Comparison of ENCODE assay signal across 8 mouse cellular contexts in genomic region chr9:58544879-58545324, GRCm38 (mm10). TPM values are rescaled to one million over a fixed set of nuclear protein-coding genes. Genes with fewer than 3 reads are reported as not detected.
A peak's percentile ranks its signal among the peaks of the same experiment; 100 is the strongest.
DNase-seq lines count a peak whose midpoint lies in the region; ATAC-seq lines count a peak whose summit lies in the region.

No protein-coding gene starts in this region.

- peaks cover 21% of the 10 kb centered on the region for H3K4me1 ChIP-seq in liver, embryonic 11.5 days (replicated peaks; ENCODE audit: control insufficient read depth, insufficient read depth, low read length)
- peaks cover 30% of the 10 kb centered on the region for H3K4me1 ChIP-seq in hindbrain, embryonic 12.5 days

- DNase-seq in adrenal gland, postnatal 14 days: peak; percentile 31
- no peak for DNase-seq in adrenal gland, postnatal 4 days (ENCODE audit: low spot score in 2 of 2)
- no peak for DNase-seq in liver, embryonic 11.5 days (ENCODE audit: low spot score)
- DNase-seq in liver: no peak
- DNase-seq in right cerebral cortex, postnatal 10 days (ENCODE audit: low spot score in 2 of 2): peak; percentile 46 to 68
- DNase-seq in layer of hippocampus, adult 9-11 months: no peak
- no peak for DNase-seq in embryo, embryonic 11 days

- no peak overlapping the region for H3K9ac ChIP-seq in liver, embryonic 11.5 days (ENCODE audit: low read depth, low read length)
- no peak overlapping the region for H3K9ac ChIP-seq in hindbrain, embryonic 12.5 days

- H3K27ac ChIP-seq in liver, embryonic 11.5 days (ENCODE audit: low read depth, low read length): no peak overlapping the region
- no peak overlapping the region for H3K27ac ChIP-seq in hindbrain, embryonic 12.5 days

- H3K27me3 ChIP-seq in liver, embryonic 11.5 days (replicated peaks; ENCODE audit: control insufficient read depth, insufficient read depth, low read length): peaks cover 2% of the 10 kb centered on the region; the same call in 1 of the 2 replicates
- H3K27me3 ChIP-seq in hindbrain, embryonic 12.5 days: no peaks in the 10 kb centered on the region

- WGBS in liver, embryonic 11.5 days: 61% methylated on average over 4 of the region's 4 CpGs
- 76% methylated on average over 4 of the region's 4 CpGs for WGBS in hindbrain, embryonic 12.5 days

- H3K4me3 ChIP-seq in liver, embryonic 11.5 days (ENCODE audit: low read depth, low read length): no peak overlapping the region
- no peak overlapping the region for H3K4me3 ChIP-seq in hindbrain, embryonic 12.5 days

- no peak for ATAC-seq in liver, embryonic 11.5 days (replicated peaks; ENCODE audit: low FRiP score)
- ATAC-seq in hindbrain, embryonic 12.5 days (ENCODE audit: low FRiP score): no peak

- no peaks in the 10 kb centered on the region for H3K36me3 ChIP-seq in liver, embryonic 11.5 days (ENCODE audit: control insufficient read depth, insufficient read depth, low read length)
- no peaks in the 10 kb centered on the region for H3K36me3 ChIP-seq in hindbrain, embryonic 12.5 days

- no peaks in the 10 kb centered on the region for H3K9me3 ChIP-seq in liver, embryonic 11.5 days (ENCODE audit: control insufficient read depth, low read length)
- no peaks in the 10 kb centered on the region for H3K9me3 ChIP-seq in hindbrain, embryonic 12.5 days (replicated peaks)

- H3K4me2 ChIP-seq in liver, embryonic 11.5 days: 0 out of 2 replicates have a peak overlapping the region, but pooled peaks have one; percentile 20
- H3K4me2 ChIP-seq in hindbrain, embryonic 12.5 days (replicated peaks): 0 out of 2 replicates have a peak overlapping the region, but pooled peaks have one; percentile 5

RNA-seq across cellular contexts. Expression of gene Cd276, which starts 10.3 kb away (rescaled TPM):
- 14.1 and 15.0 TPM in 2 replicates for total RNA-seq in adrenal gland, postnatal 14 days (2021)
- 10 to 100 TPM; 35.3 to 37.2 TPM for total RNA-seq in adrenal gland, postnatal 4 days (2021)
- 14.9 and 17.8 TPM in 2 replicates for polyA plus RNA-seq in liver, embryonic 11.5 days (2014; fragmentation: Nextera tagmentation; extraction: Ambion mirVana)
- 45.9 and 48.9 TPM in 2 replicates for polyA plus RNA-seq in hindbrain, embryonic 12.5 days (2016; fragmentation: Nextera tagmentation; extraction: Ambion mirVana)

RNA-seq across cellular contexts. Expression of gene Nptn, which starts 37.1 kb away (rescaled TPM):
- total RNA-seq in adrenal gland, postnatal 14 days (2021): 159 and 169 TPM in 2 replicates
- 100 to 1,000 TPM; 179 to 186 TPM for total RNA-seq in adrenal gland, postnatal 4 days (2021)
- polyA plus RNA-seq in liver, embryonic 11.5 days (2014; fragmentation: Nextera tagmentation; extraction: Ambion mirVana): 113 and 114 TPM in 2 replicates
- polyA plus RNA-seq in hindbrain, embryonic 12.5 days (2016; fragmentation: Nextera tagmentation; extraction: Ambion mirVana): 90.2 and 92.1 TPM in 2 replicates

RNA-seq across cellular contexts. Expression of gene Insyn1, which starts 56.5 kb away (rescaled TPM):
- total RNA-seq in adrenal gland, postnatal 14 days (2021): 8.0 and 8.9 TPM in 2 replicates
- 10 to 100 TPM; 13.1 to 14.5 TPM for total RNA-seq in adrenal gland, postnatal 4 days (2021)
- polyA plus RNA-seq in liver, embryonic 11.5 days (2014; fragmentation: Nextera tagmentation; extraction: Ambion mirVana): 0.30 and 0.43 TPM in 2 replicates
- 5.2 and 5.6 TPM in 2 replicates for polyA plus RNA-seq in hindbrain, embryonic 12.5 days (2016; fragmentation: Nextera tagmentation; extraction: Ambion mirVana)

Comparison
In these comparisons a context has a peak if more than half of its experiments do, and no peak if none do; other contexts are left out.
1. DNase-seq: peak in adrenal gland, postnatal 14 days (single experiment) and right cerebral cortex, postnatal 10 days (2 of 2); none in adrenal gland, postnatal 4 days (0 of 2), liver, embryonic 11.5 days (single experiment), liver (single experiment), layer of hippocampus, adult 9-11 months (single experiment) and embryo, embryonic 11 days (single experiment).